Mouse (Mus musculus) neutrophil, adult 59 days (primary cell): ENCODE data around the gene Dnah10. TPM values are rescaled to one million over a fixed set of nuclear protein-coding genes. Genes with fewer than 3 reads are reported as not detected.

ENCODE experiments used
- total RNA-seq, 2 experiments: library from RNA; stranded (reverse); gene quantifications; 1 replicate in 1 of 2; 2 replicates in 1 of 2; pipeline ENCODE4 v1.2.4; 2023

Dnah10 gene
- not detected for total RNA-seq

GRCm38 (mm10) chr5:124724997-124725396 is at the start of gene Dnah10:
Gene Dnah10 (plus strand): TSS chr5:124725085.

GRCm38 (mm10) chr5:124862013-124862866 is 137.4 kb downstream of the Dnah10 start, which contains the start of the genes Ccdc92 and Zfp664:
Gene Ccdc92 (minus strand): TSS chr5:124862424.
Gene Zfp664 (plus strand): TSS chr5:124862691.

Other genes starting within 250 kb of the Dnah10 start
- 10 to 100 TPM; 83.6 to 90.9 TPM for gene Rilpl2, start 246.7 kb upstream of the Dnah10 start, total RNA-seq
- gene Snrnp35, start 242.0 kb upstream of the Dnah10 start, total RNA-seq: 10 to 100 TPM; 13.6 to 14.7 TPM
- gene Rilpl1, start 193.7 kb upstream of the Dnah10 start, total RNA-seq: 1 to 10 TPM in 1 of 2 experiments, under 1 TPM in 1; 0.95 to 1.1 TPM
- 100 to 1,000 TPM; 157 to 168 TPM for gene Tmed2, start 184.4 kb upstream of the Dnah10 start, total RNA-seq
- gene Ddx55, start 172.2 kb upstream of the Dnah10 start, total RNA-seq: 10 to 100 TPM; 12.4 to 12.5 TPM
- gene Eif2b1, start 146.0 kb upstream of the Dnah10 start, total RNA-seq: 10 to 100 TPM; 16.6 to 21.5 TPM
- 10 to 100 TPM in 1 of 2 experiments, 1 to 10 TPM in 1; 8.4 to 11.4 TPM for gene Gtf2h3, start 145.9 kb upstream of the Dnah10 start, total RNA-seq
- gene Atp6v0a2, start 96.5 kb upstream of the Dnah10 start, total RNA-seq: 10 to 100 TPM; 29.3 to 30.4 TPM
- gene Ccdc92, start 137.3 kb downstream of the Dnah10 start, total RNA-seq: under 1 TPM in 1 of 2 experiments, not detected in 1; 0.42 TPM
- gene Zfp664, start 137.6 kb downstream of the Dnah10 start, total RNA-seq: 1 to 10 TPM; 5.8 to 6.0 TPM